Mouse (Mus musculus): Measurements from ENCODE around the gene Srrm3.

Srrm3 gene

GRCm38 (mm10) chr5:135903551-135904151 is 97.0 kb downstream of the Srrm3 start:
- DNase-seq (ENCODE audit: low spot score in 2 of 2) = peak; percentile 89 to 92

DNA sequence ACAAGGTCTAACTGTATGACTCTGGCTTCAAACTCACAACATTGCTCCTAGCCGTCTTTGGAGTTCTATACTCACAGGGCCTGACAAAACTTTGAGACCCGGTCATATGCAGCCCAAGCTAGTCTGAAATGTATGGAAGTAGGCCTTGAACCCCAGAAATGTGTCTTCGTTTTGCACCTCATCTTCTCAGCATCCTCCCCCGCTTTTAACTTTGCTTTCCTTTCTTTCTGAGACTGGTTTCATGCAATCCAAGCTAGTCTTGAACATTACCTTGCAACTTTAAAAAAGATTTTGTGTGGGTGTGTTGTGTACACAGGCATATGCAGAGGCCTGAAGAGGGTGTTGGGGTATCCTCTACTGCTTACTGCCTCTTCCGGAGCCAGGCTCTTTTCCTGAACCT is 97.6 kb downstream of the Srrm3 start:
- no peak for DNase-seq (ENCODE audit: low spot score in 2 of 2)

GRCm38 (mm10) chr5:135905320-135906225 is 98.9 kb downstream of the Srrm3 start:
- no peak for DNase-seq (ENCODE audit: low spot score in 2 of 2)

- no peak for DNase-seq (ENCODE audit: low spot score in 2 of 2)
Measured at GRCm38 (mm10) chr5:135906846-135907245, 100.2 kb downstream of the Srrm3 start.

DNA sequence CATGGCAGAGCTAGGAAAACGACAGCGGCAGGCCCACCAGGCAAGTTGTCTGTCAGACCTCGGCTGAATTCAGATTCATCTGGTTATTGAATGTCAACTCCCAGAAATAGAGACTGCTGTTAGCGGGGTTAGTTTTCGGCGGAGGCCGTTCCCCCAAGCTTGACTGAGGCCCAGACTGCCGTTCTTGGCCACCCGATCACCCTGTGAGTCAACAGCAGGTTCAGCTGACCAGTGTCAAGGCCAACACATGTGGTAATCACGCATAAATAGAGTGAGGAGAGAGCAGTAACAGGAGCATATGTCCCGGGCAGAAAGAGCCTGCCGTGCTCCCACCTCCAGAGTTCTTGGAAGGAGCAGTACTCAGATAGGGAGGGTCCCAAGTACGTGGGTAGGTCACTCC is 100.6 kb downstream of the Srrm3 start:
- peak in 1 of 2 experiments; percentile 65 for DNase-seq (ENCODE audit: low spot score in 2 of 2)

DNA sequence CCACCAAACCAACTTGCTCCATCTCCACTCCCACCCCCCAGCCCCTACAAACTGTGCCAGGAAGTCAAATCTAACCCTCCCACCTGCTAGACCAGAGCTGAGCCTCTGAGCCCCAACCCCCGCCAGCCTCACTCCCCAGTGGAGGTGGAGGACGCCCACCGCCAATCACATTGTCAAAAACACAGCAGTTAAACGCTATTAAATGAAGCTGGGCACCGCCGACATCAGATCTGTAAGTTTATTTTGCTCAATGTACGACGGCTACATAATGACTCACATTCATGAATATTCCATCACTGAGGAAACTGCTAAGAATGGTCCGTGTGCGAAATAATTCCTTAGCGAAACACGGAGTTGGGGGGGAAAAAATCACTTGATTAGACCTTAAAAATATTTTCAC is 101.5 kb downstream of the Srrm3 start:
- no peak for DNase-seq (ENCODE audit: low spot score in 2 of 2)

DNA sequence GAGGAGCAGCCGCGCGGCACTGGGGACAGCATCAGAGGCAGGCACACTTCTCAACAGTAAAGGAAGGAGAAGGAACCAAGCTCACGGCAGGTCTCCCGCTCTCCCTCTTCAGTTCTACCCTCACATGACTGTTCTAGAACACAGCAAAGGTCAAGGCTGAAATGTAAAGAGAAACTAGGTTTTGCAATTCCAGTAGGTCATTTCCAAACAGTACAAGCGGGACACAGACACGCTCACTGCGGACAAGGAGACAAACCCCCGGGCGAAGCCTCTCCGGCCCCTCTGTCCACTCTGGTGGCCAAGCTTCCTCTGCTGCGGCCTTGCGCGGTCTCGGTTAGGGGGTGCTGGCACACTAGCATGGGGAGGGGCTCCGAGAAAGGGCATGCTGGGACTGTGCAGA is 102.3 kb downstream of the Srrm3 start:
- DNase-seq (ENCODE audit: low spot score in 2 of 2) = no peak

DNA sequence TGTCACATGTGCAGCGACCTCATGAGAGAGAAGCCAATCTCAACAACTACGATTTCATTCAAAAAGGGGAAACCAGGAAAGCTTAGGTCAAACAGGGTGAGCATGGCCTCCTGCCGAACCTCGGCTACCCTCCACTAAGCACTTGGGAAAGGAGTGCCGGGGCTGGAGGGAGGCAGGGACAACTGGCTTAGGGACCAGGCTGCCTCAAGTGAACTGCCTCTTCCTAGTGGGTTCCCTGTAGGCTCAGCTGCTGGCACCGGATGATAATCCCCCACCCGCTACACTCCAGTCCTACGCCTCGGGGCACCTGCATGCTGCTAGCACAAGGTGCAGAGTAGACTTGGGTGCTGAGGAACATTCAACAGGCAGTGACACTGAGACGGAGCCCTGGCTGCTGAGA is 103.0 kb downstream of the Srrm3 start:
- DNase-seq (ENCODE audit: low spot score in 2 of 2) = no peak

GRCm38 (mm10) chr5:135910813-135911212 is 104.1 kb downstream of the Srrm3 start:
- DNase-seq (ENCODE audit: low spot score in 2 of 2) = no peak

DNA sequence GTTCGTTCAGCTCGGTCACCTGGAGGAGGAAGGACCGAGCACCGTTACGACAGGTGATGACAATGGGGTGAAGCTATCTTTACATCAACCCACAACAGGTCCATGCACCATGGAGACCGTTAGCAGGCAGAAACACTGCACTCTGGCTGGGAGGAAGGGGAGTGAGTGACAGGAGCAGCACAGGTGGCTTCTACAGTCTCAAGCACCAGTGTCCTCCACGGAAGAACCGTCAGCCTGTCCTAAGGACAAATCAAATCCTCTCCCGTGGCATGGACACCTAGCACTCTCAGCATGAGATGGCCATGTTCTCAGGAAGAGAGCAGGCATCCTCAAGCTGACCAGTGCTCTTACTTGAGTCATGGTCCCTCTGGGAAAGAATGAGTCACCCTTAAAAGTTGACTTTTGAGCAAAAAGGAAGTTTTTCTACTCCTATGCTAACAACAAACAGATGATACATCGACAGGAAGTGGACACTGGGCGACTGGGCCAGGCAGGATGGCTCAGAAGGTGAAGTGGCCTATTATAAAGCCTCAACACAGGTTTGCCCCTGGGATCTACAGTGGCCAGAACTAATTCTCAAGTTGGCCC is 105.0 kb downstream of the Srrm3 start:
- DNase-seq (ENCODE audit: low spot score in 2 of 2) = no peak

DNA sequence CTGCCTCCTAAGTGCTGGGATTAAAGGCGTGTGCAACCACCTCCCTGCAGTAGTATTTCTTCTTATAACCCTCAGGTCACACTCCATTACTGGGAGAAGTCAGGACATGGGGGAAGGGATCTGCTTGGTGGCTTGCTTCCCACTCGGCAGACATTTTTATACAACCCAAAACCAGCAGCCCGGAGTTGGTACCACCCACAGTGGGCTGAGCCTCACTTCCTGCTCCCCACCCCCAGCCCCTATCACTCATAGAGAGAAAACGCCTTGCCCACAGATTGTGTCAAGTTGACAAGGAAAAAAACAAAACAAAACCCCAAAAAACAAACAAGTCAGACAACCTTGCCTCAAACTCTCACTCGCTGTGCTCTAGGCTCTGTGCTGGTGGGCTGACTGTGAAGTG is 106.5 kb downstream of the Srrm3 start:
- no peak for DNase-seq (ENCODE audit: low spot score in 2 of 2)

DNA sequence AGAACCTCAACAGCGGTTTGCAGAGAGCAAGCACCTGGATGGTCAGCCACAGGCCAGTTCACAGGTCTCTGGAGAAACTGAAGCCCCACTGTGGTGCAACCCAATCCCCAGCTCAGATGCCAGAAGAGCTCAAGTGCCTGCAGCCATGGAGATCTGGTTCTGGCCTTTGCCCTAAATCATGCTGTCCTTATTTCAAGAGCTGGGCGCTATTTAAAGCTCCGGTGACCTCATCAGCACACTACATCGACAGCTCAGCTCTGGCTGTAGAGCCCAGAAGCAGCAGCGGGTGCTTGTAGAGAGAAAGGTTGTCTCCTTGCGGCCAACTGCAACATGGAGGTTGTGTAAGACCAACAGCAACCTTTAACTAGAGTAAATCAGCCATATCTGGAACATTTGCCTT is 107.5 kb downstream of the Srrm3 start:
- peak in 1 of 2 experiments; percentile 46 for DNase-seq (ENCODE audit: low spot score in 2 of 2)

DNA sequence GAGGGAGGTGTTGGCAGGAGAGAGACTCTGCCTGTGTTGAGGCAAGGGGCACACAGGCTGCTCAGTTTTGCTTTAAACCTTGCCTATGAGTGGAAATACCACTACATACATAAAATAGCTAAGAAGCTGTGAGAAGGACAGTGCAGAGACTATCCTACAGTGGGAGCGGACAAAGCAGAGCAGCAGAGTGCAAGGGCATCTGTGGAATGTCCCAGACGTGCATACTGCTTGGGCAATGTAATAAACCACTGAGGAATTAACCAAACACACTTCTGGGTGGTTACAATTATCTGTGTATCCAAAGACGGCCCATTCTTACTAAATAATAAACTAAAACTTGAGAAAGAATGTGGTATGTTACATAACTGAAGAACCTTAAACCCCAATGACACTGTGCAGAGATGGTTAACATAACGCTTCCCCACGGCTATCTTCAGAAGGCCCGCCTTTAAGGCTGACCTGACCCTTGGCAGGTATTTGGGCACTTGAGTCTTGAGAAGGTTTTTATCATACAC is 109.4 kb downstream of the Srrm3 start:
- DNase-seq (ENCODE audit: low spot score in 2 of 2) = no peak

DNA sequence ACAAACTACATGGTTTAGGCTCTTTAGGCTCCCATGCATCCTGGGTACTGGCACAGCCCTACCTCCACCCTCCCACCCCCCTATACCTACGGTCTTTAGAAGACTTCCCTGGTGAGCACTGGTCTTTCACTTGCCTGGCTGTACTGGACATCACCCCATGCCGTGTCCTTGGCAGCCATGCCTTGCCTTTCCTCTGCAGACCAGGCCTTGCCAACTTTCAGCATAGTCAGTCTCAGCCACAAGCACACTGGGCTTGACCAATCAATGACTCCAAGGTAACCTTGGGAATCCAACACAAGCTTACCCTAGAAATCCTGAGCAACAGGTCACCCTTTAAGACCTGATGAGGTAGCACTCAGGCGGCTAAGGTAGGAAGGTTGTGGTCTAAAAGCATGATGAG is 109.9 kb downstream of the Srrm3 start:
- DNase-seq (ENCODE audit: low spot score in 2 of 2) = no peak

DNA sequence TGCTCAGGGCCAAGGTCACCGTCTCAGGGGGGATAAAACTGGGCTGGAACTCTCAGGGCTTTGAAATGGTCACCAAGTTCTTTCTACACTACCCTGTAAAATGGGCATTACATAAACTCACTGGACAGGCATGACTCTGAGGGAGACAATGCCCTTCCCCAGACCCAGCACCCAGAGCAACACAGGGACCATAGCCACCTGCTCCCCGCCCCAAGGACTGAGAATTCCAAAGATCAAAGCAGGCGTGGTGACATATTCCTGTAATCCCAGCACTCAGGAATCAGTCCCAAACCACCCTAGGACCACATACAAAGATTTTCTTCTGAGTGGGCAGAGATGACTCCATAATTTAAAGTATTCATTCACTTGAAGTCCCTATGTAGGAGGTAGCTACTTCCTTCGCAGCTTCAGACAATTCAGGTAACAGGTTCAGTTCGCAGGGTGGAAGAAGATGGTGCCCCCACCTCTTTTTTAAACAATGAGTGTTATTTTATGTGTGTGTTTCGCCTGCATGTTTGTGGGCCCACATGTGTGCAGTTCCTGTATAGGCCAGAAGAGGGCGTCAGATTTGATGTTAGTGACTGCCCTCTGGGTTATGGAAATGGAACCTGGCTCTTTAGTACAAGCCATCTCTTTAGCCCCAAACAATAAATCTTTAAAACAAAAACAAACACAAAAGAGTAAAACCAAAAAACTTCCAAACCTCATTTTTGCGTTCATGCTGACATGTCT is 110.8 kb downstream of the Srrm3 start:
- DNase-seq (ENCODE audit: low spot score in 2 of 2) = no peak

DNA sequence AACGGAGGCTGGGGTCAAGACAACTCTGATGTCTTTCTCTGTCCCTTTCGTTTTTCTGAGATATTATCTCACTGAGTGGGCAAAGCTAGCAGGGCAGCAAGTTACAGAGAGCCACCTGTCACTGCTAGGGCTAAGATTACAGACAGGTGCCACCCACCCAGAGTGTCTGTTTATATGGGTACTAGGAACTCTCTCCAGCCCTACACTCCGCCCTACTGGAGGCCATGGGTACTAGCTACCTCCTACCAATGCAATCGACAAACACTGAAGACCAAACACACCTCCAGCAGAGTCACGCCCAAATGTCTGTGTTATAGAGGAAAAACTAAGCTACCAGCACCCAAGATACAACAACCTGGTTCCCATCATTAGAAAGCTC is 111.4 kb downstream of the Srrm3 start:
- no peak for DNase-seq (ENCODE audit: low spot score in 2 of 2)

DNA sequence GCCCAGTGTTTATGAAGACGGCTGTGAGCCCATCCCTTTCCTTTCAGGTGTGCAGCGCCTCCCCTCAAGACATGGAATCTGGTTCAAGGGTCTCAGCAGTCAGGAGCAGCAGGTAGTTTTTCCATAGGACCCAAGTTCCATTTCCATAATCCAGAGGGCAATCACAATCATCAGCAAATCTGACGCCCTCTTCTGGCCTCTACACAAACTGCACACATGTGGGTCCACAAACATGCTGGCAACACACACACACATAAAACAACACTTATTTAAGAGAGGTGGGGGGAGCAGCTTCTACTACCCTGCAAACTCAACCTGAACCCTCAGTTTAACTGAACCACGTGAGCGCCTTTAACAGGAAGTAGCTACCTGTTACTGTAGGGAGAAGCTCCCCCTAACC is 111.9 kb downstream of the Srrm3 start:
- DNase-seq (ENCODE audit: low spot score in 2 of 2) = no peak

- no peak for DNase-seq (ENCODE audit: low spot score in 2 of 2)
Measured at GRCm38 (mm10) chr5:135919902-135920301, 113.2 kb downstream of the Srrm3 start.

- DNase-seq (ENCODE audit: low spot score in 2 of 2) = no peak
Measured at GRCm38 (mm10) chr5:135923901-135924300, 117.2 kb downstream of the Srrm3 start.

Data from urinary bladder, postnatal 36 days (tissue).